Mouse (Mus musculus) MEL (cell line): ENCODE results near the gene Ttl. TPM values are rescaled to one million over a fixed set of nuclear protein-coding genes. Genes with fewer than 3 reads are reported as not detected.

Experiments
- DNase-seq: peaks from one replicate; pipeline ENCODE4 v3.0.0; 2011; ENCODE audit warnings: low read depth, low spot score
- H3K27ac ChIP-seq: 2 replicates; pipeline ENCODE4 v1.5.1; 2012; ENCODE audit warnings: low read depth, mild to moderate bottlenecking, control low read depth, low read length, moderate library complexity; ENCODE audit not compliant: control insufficient read depth
- H3K27me3 ChIP-seq, 2 experiments: fragments of 150-350 bp in 1 of 2; sonication (generic) in 1 of 2; 2 replicates each; pipeline ENCODE4 v1.6.1; 2012; ENCODE audit warnings: low read length in 2 of 2, mild to moderate bottlenecking in 2 of 2, improper control_type of control experiment in 1 of 2, moderate library complexity in 1 of 2; ENCODE audit not compliant: insufficient read depth in 2 of 2, control insufficient read depth in 1 of 2
- H3K36me3 ChIP-seq, 2 experiments: 2 replicates each; pipeline ENCODE4 v1.6.1; 2012 to 2014; ENCODE audit warnings: low read length in 2 of 2, improper control_type of control experiment in 1 of 2, inconsistent platforms in 1 of 2, mild to moderate bottlenecking in 1 of 2; ENCODE audit not compliant: insufficient read depth in 2 of 2, control insufficient read depth in 1 of 2
- H3K4me1 ChIP-seq, 2 experiments: fragments of 150-350 bp in 1 of 2; sonication (generic) in 1 of 2; 2 replicates each; pipeline ENCODE4 v1.6.1; 2012; ENCODE audit warnings: low read length in 2 of 2, improper control_type of control experiment in 1 of 2, mild to moderate bottlenecking in 1 of 2; ENCODE audit not compliant: insufficient read depth in 2 of 2, control insufficient read depth in 1 of 2
- H3K4me3 ChIP-seq, 2 experiments: fragments of 150-350 bp in 1 of 2; sonication (generic) in 1 of 2; 2 replicates each; pipeline ENCODE4 v1.5.1; 2012; ENCODE audit warnings: low read depth in 2 of 2, low read length in 2 of 2, mild to moderate bottlenecking in 2 of 2, moderate library complexity in 2 of 2, control low read depth in 1 of 2, improper control_type of control experiment in 1 of 2; ENCODE audit not compliant: control insufficient read depth in 1 of 2, insufficient read depth in 1 of 2
- H3K79me2 ChIP-seq: 2 replicates; pipeline ENCODE4 v1.6.1; 2012; ENCODE audit warnings: mild to moderate bottlenecking, low read length, moderate library complexity; ENCODE audit not compliant: control insufficient read depth, poor library complexity, insufficient read depth
- H3K9ac ChIP-seq: 2 replicates; pipeline ENCODE4 v1.6.1; 2012; ENCODE audit warnings: low read depth, mild to moderate bottlenecking, control low read depth, low read length, moderate library complexity; ENCODE audit not compliant: control insufficient read depth, poor library complexity, severe bottlenecking
- H3K9me3 ChIP-seq: fragments of 150-350 bp; sonication (generic); replicated peaks from 2 replicates; pipeline ENCODE4 v1.6.1; 2012; ENCODE audit warnings: mild to moderate bottlenecking, low read length, improper control_type of control experiment, moderate library complexity; ENCODE audit not compliant: insufficient read depth
- CHD1 ChIP-seq: IDR thresholded peaks from 2 replicates; pipeline ENCODE4 v1.6.1; 2012; ENCODE audit warnings: low read depth, mild to moderate bottlenecking, inconsistent platforms, low read length, improper control_type of control experiment
- CTCF ChIP-seq, 3 experiments: IDR thresholded peaks in 2 of 3; conservative IDR thresholded peaks in 1 of 3; 2 replicates each; pipeline ENCODE4 v1.5.1; 2011 to 2012; ENCODE audit warnings: low read length in 3 of 3, low read depth in 2 of 3, mild to moderate bottlenecking in 2 of 3, improper control_type of control experiment in 1 of 3, inconsistent platforms in 1 of 3, mixed read lengths in 1 of 3, moderate library complexity in 1 of 3; ENCODE audit not compliant: control insufficient read depth in 1 of 3, insufficient read depth in 1 of 3, poor library complexity in 1 of 3, severe bottlenecking in 1 of 3
- EP300 ChIP-seq, 2 experiments: IDR thresholded peaks; 2 replicates each; pipeline ENCODE4 v1.6.1; 2011; ENCODE audit warnings: improper control_type of control experiment in 2 of 2, low read length in 2 of 2, low read depth in 1 of 2, mild to moderate bottlenecking in 1 of 2
- HCFC1 ChIP-seq: IDR thresholded peaks from 2 replicates; pipeline ENCODE4 v1.6.1; 2012; ENCODE audit warnings: low read depth, mild to moderate bottlenecking, inconsistent platforms, low read length, improper control_type of control experiment, moderate library complexity
- MAX ChIP-seq: IDR thresholded peaks from 2 replicates; pipeline ENCODE4 v1.6.1; 2011; ENCODE audit warnings: low read length, improper control_type of control experiment
- MEF2A ChIP-seq: IDR thresholded peaks from 2 replicates; pipeline ENCODE4 v1.6.1; 2014; ENCODE audit warnings: low read depth, mild to moderate bottlenecking, inconsistent platforms, low read length, improper control_type of control experiment; ENCODE audit not compliant: poor library complexity, insufficient replicate concordance, severe bottlenecking; ENCODE audit errors: extremely low read depth
- NELFE ChIP-seq: IDR thresholded peaks from 2 replicates; pipeline ENCODE4 v1.6.1; 2011; ENCODE audit warnings: low read depth, low read length, improper control_type of control experiment
- POLR2A ChIP-seq, 2 experiments: IDR thresholded peaks; 2 replicates each; pipeline ENCODE4 v1.6.1; 2011 to 2012; ENCODE audit warnings: low read length in 2 of 2, mild to moderate bottlenecking in 2 of 2, control low read depth in 1 of 2, improper control_type of control experiment in 1 of 2, low read depth in 1 of 2, moderate library complexity in 1 of 2; ENCODE audit not compliant: control insufficient read depth in 1 of 2, insufficient read depth in 1 of 2, poor library complexity in 1 of 2
- RAD21 ChIP-seq: IDR thresholded peaks from 2 replicates; pipeline ENCODE4 v1.6.1; 2011; ENCODE audit warnings: mild to moderate bottlenecking, low read depth, low read length, improper control_type of control experiment
- RCOR1 ChIP-seq: IDR thresholded peaks from 2 replicates; pipeline ENCODE4 v1.6.1; 2012; ENCODE audit warnings: low read depth, mild to moderate bottlenecking, inconsistent platforms, low read length, improper control_type of control experiment
- SIN3A ChIP-seq: IDR thresholded peaks from 2 replicates; pipeline ENCODE4 v1.6.1; 2012; ENCODE audit warnings: low read length, improper control_type of control experiment, inconsistent platforms
- SMC3 ChIP-seq: IDR thresholded peaks from 2 replicates; pipeline ENCODE4 v1.6.1; 2011; ENCODE audit warnings: low read depth, low read length, improper control_type of control experiment
- TAL1 ChIP-seq: IDR thresholded peaks from 2 replicates; pipeline ENCODE4 v1.6.1; 2012; ENCODE audit warnings: mild to moderate bottlenecking, inconsistent platforms, low read length, moderate library complexity, mixed read lengths
- TBP ChIP-seq: IDR thresholded peaks from 2 replicates; pipeline ENCODE4 v1.8.0; 2011; ENCODE audit warnings: low read depth, low read length, improper control_type of control experiment
- TCF12 ChIP-seq: IDR thresholded peaks from 2 replicates; pipeline ENCODE4 v1.6.1; 2014; ENCODE audit warnings: low read depth, mild to moderate bottlenecking, inconsistent platforms, low read length, improper control_type of control experiment, moderate library complexity
- USF2 ChIP-seq, 2 experiments: IDR thresholded peaks; 2 replicates each; pipeline ENCODE4 v1.6.1; 2011 to 2012; ENCODE audit warnings: improper control_type of control experiment in 2 of 2, low read length in 2 of 2, borderline replicate concordance in 1 of 2, inconsistent platforms in 1 of 2, low read depth in 1 of 2, mild to moderate bottlenecking in 1 of 2; ENCODE audit not compliant: insufficient read depth in 1 of 2
- ZC3H11A ChIP-seq: IDR thresholded peaks from 2 replicates; pipeline ENCODE4 v1.6.1; 2012; ENCODE audit warnings: low read depth, mild to moderate bottlenecking, inconsistent platforms, low read length, improper control_type of control experiment
- polyA plus RNA-seq, 2 experiments: library from polyadenylated mRNA; stranded (reverse) in 1 of 2; unstranded in 1 of 2; fragments of >175 nt in 1 of 2; fragments of >200 nt in 1 of 2; gene quantifications; 2 replicates each; pipeline versions ENCODE4 v1.2.1 to v1.2.4; 2012; ENCODE audit warnings: low replicate concordance in 2 of 2, low read depth in 1 of 2; ENCODE audit not compliant: insufficient read length in 2 of 2, insufficient read depth in 1 of 2, missing spikeins in 1 of 2
- total RNA-seq: library from RNA; depleted of rRNA; stranded (reverse); fragments of 300-350 nt; gene quantifications from 2 replicates; pipeline ENCODE4 v1.2.3, GENCODE M21; 2012

The Ttl gene
- total and polyA plus RNA-seq, 3 experiments = 5.7 to 9.3 TPM; not detected in 1

DNA sequence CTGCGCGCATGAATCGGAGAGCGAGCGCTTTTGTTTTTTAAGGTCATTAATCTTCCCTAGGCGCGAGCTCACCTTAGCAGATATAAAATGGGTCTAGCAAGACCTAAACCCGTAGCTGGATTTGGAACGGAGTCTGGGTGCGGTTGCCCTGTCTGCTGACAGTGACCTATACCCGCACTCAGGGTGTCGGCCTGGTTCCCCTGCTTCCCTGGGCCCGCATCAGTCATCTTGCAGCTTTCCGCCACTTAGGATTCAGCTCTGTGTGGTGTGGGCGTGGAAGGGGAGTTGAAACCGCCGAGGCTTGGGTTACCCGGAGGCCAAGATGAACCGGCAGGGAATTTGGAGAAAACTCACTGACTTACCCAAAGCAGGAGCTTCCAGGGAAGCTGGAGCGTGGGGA is 584 bp downstream of the Ttl start:
- Histone ChIP-seq H3K4me3 (peak overlapping the region; percentile 75 to 94), H3K36me3 (peaks cover 0 to 5% of the 10 kb centered on the region in 2 experiments; a peak in 1 of 4 replicates), H3K27me3 (peaks cover 0 to 2% of the 10 kb centered on the region in 2 experiments; a peak in 1 of 4 replicates), H3K27ac (no peak overlapping the region), H3K9me3 (no peaks in the 10 kb centered on the region), H3K9ac (peak overlapping the region; percentile 87), H3K4me1 (peaks cover 0 to 5% of the 10 kb centered on the region in 2 experiments; a peak in 1 of 4 replicates), H3K79me2 (peaks cover 7% of the 10 kb centered on the region; the same call in 1 of the 2 replicates)
- peak; percentile 59 for DNase-seq
- TF ChIP-seq CHD1 (no peak), TBP (0 out of 2 replicates have a peak, but pooled peaks have one; percentile 2)

DNA sequence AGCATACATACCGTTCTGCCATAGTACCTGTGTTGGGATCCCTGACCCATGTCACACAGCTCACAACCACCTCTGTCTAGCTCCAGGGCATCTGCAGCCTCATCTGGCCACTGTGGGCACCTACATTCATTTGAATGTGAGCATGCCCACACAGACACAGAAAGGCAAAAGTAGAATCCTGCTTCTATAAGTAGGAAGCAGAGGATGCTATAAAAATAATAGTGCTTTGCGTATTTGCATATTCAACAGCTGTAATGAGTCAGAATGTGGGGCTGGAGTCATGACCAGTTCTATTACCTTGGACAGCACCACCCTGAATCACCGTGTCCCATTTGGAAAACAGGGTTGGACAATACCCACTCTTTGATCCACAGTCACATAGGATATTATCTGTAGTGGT is 4.6 kb downstream of the Ttl start:
- Histone ChIP-seq H3K9me3 (no peaks in the 10 kb centered on the region), H3K36me3 (peaks cover 0 to 5% of the 10 kb centered on the region in 2 experiments; a peak in 1 of 4 replicates), H3K9ac (no peak overlapping the region), H3K4me3 (no peak overlapping the region), H3K27me3 (no peaks in the 10 kb centered on the region), H3K79me2 (peaks cover 7% of the 10 kb centered on the region; the same call in 1 of the 2 replicates), H3K4me1 (peaks cover 0 to 5% of the 10 kb centered on the region in 2 experiments; a peak in 1 of 4 replicates), H3K27ac (no peak overlapping the region)
- TF ChIP-seq USF2 (IDR thresholded peaks at IDR 0.05; ENCODE audit: borderline replicate concordance in 1 of 2, insufficient read depth in 1 of 2, low read depth in 1 of 2, low read length in 2 of 2) (no peak), MAX (no peak), EP300 (IDR thresholded peaks at IDR 0.05; ENCODE audit: low read depth in 1 of 2, low read length in 2 of 2) (no peak), RCOR1 (no peak), POLR2A (IDR thresholded peaks at IDR 0.05; ENCODE audit: control insufficient read depth in 1 of 2, insufficient read depth in 1 of 2, low read depth in 1 of 2, low read length in 2 of 2, poor library complexity in 1 of 2) (no peak), RAD21 (no peak), TBP (no peak), NELFE (no peak), MEF2A (no peak), SIN3A (no peak), TCF12 (no peak), ZC3H11A (no peak)
- no peak for DNase-seq

DNA sequence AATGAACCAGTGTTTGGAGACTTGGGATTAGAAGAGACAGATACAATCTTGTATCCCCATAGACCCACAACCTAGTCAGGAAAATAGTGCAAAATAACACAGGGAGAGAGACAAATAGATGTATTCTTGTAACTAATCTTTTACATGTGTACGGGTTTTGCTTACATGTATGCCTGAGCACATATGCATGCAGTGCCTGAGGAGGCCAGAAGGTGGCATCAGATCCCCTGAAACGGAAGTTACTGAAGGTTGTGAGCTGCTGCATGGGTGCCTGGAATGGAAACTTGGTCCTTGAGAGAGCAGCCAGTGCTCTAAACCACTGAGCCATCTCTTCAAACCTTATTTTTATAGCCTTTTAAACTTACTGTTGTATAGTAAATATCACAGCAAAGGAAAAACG is 12.6 kb downstream of the Ttl start:
- H3K4me1 ChIP-seq = no peaks in the 10 kb centered on the region
- H3K79me2 ChIP-seq = no peaks in the 10 kb centered on the region
- H3K36me3 ChIP-seq = no peaks in the 10 kb centered on the region
- H3K9me3 ChIP-seq = no peaks in the 10 kb centered on the region
- H3K9ac ChIP-seq = no peak overlapping the region
- no peaks in the 10 kb centered on the region for H3K27me3 ChIP-seq
- H3K4me3 ChIP-seq = no peak overlapping the region
- DNase-seq = peak; percentile 76
- TF ChIP-seq RAD21 (peak; percentile 72), ZC3H11A (peak; percentile 55), SMC3 (peak; percentile 84), HCFC1 (no peak), CTCF (IDR thresholded peaks at IDR 0.05 in 2 of 3, conservative IDR thresholded peaks at IDR 0.05 in 1 of 3; ENCODE audit: control insufficient read depth in 1 of 3, insufficient read depth in 1 of 3, low read depth in 2 of 3, low read length in 3 of 3, poor library complexity in 1 of 3, severe bottlenecking in 1 of 3) (peak; percentile 51 to 73 (median 66)), TAL1 (no peak)
- no peak overlapping the region for H3K27ac ChIP-seq
